Mouse (Mus musculus): ENCODE data around the gene Enox1.
A peak's percentile ranks its signal among the peaks of the same experiment; 100 is the strongest.
"Not testable (repeated sequence)": the region's sequence is repeated elsewhere in the genome, so short reads cannot be mapped to it uniquely, and the experiment has no call there.

The Enox1 gene

DNA sequence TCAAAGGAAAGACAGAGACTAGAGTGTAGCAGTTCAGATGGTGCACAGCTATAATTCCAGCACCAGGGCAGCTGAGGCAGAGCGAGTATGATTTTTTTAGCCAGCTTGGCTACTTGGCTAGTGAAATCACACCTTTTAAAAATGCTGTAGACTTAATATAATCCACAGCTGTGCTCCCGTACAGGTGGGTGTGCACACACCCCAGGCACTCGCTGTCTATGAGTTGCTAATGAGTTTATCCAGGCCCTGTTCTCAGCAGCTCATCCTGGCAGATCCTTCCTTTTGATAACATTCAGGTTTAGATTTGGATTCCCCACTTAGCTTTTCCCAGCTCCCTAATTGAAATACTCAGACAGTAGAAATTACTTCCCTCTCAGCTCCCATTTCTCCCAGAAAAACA lies 353.4 kb downstream of the Enox1 start:
- peak in 1 of 2 experiments; percentile 36 for DNase-seq (ENCODE audit: low spot score in 2 of 2)

DNA sequence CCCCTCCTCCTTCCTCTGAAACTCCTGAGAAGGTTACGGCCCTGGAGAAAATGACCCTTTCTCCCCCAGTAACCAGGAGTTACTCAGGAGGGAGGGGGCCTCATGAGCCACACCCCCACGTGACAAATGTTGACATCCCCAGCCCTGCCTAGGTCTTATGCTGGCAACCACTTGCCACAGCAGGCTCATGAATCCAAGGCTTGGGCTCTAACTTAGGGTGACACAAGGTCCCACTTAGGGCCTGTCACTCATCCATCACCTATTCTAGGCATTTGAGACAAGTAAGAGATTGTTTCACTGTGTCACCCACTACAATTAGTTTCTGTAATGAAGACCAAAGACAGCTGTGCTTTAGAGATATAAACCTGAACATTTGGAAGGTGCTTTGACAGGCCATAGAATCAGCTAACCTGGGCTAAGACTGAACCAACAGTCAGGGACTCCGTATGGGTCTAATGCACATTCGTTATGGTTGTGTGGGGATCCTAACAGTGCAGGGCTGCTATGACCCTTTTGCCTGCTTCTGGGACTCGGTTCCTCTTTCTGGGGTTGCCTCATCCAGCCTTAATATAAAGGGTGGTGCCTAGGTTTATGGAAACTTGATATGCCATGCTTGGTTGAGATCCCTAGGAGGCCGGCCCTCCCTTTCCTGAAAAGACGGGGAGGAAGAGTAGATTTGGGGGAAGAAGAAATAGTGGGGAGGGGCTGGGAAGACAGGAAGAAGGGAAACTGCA lies 354.7 kb downstream of the Enox1 start:
- no peak for DNase-seq (ENCODE audit: low spot score in 2 of 2)

DNA sequence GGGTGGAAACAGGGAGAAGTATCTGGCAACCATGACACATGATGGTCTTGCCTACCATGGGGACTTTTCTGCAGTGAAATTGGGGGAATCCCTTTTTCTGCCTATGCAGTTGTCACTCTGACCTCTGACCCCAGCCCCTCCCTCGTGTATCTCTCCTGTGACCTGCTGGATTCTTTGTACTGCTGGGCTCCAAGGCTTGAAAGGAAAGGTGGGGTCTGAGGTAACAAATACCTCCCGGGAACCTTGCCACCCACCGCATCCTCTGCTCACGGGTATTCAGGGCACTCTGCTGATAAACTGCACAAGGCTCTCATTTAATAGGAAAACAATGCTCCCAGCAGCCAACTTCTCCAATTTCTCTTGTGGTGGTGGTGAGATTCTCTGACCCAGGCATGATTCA lies 361.5 kb downstream of the Enox1 start:
- no peak for DNase-seq (ENCODE audit: low spot score in 2 of 2)

DNA sequence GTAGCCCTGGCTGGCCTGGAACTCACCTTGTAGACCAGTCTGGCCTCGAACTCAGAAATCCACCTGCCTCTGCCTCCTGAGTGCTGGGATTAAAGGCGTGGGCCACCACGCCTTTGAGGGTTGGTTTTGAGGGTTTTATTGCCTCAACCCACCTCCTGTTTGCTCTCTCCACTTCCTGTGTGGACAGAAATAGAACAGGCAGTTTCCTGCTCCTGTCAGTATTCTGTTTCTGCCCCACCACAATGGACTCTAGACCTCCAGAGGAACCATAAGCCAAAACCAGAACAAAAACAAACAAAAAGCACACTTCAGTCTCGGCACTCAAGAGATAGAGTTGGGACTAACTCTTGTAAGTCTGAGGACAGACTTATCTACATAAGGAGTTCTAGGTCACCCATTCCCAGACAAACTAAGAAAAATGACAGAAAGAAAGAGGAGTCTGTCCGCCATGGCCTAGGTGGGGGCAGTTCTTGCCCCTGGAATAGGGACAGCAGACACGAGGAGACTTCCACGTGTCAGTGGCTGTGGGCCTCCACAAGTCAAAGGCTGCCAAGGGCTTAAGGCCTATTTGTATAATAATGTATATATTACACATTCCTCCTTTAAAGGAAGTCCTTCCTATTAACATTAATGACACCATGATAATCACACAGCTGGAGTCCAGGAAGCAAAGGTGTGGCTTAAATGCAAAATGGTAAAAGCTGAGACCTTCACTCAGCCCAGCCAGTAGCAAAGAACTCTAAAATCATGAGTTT lies 362.6 kb downstream of the Enox1 start:
- DNase-seq (ENCODE audit: low spot score in 2 of 2): no peak

DNA sequence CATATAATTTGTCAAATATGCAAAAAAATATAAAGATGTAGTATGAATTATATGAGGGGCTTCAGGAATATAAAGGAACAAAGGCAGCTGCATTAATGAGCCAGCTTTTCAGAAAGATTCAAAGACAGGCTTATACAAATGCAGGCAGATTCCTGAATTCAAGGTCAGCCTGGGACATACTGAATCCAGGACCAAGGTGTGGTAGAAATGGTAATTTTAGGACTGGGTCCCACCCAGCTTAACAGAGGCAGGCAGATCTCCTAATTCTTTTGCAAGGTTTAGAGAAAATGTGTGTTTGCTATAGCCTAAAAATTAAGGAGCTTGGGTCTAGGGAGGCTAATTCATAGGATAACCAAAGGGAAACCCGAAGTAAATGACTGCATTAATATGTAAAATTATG lies 363.1 kb downstream of the Enox1 start:
- no peak for DNase-seq (ENCODE audit: low spot score in 2 of 2)

DNA sequence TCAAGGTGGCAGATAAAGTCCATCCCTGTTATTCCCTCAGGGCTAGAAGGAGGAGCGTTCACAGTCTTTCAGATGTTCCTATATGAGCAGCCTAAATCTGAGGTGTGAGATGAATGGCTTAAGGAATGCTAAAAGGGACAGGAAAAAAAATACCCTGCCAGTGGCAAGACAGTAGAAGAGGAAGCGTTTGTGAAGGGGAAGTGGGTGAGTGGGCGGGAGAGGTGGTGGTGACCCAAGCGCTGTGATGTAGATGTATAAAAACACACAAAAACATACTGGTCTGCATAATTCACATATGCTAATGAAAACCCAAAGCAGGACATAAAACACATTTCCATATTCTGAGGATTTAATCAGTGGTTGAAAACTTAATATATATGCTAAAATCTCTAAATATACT lies 367.7 kb downstream of the Enox1 start:
- DNase-seq (ENCODE audit: low spot score in 2 of 2): no peak

DNA sequence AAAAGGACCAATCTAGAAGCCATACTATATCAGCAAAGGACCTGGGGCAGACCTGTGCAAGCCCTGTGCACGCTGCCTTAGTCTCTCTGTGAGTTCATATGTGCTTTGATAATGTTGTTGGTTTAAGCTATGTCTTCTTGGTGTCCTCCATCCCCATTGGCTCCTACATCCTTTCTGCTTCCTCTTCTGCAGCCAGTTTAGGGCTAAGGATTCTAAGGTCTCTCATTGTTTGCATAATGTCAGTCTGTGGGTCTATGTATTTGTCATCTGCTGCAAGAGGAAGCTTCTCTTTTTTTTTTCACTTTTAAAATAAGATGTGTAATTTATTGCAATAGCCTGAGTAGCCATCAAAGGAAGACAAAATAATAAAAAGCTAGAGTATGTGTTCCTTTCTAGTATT lies 369.7 kb downstream of the Enox1 start:
- no peak for DNase-seq (ENCODE audit: low spot score in 2 of 2)

DNA sequence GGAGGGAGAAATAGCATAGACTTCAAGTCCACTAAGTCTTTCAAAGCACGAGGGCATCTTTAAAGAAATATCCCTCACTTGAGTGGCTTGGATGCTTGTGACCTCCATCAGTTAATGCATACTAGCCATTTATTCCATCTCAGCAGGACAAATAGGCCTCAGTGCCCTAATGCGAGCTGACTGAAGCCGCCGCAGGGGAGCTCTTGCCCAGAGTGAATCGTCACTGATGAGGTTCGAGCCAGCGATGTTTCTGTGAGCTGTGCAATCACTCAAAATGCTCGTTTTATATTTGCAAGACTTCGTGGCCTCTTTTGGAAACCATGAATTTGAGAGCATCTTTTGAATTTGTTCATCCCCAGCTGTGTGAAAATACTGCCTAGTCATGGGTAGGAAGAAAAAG lies 372.6 kb downstream of the Enox1 start:
- DNase-seq (ENCODE audit: low spot score in 2 of 2): no peak

DNA sequence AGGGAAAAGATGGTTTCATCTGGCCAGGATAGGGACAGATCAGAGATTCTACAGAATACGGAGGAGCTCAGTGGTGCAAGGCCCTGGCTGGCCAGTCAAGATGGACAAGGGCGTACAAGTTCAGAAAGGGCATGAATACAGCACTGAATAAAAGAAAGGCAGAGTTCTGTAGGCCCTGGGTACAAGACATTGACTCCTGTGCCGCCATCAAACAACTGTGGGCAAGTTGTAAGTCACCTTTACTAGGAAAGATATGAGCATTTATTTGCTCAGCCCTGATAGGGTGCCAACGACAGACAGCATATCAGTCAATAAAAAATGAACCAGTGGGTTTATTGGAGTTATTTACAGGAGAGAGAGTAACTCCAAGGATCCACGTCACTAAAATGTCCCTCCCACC lies 373.1 kb downstream of the Enox1 start:
- DNase-seq (ENCODE audit: low spot score in 2 of 2): no peak

DNA sequence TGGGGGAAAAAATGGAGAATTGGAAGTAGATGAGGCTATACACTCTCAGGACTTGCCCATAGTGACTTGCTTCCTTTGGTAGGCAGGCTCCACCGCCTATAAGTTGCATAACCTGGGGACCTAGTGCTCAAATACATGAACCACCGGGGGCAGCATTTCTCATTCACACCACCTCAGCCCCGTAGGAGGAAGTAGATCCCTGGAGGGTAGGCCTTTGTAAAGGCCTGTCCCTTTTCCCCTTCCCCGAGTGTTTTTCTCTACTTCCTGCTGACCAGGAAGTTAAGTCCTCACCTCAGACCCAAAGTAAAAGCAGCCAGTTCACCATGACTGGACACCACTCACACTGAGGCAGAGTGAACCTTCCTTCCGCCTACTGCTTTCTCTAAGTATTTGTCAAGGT lies 377.1 kb downstream of the Enox1 start:
- DNase-seq (ENCODE audit: low spot score in 2 of 2): no peak

DNA sequence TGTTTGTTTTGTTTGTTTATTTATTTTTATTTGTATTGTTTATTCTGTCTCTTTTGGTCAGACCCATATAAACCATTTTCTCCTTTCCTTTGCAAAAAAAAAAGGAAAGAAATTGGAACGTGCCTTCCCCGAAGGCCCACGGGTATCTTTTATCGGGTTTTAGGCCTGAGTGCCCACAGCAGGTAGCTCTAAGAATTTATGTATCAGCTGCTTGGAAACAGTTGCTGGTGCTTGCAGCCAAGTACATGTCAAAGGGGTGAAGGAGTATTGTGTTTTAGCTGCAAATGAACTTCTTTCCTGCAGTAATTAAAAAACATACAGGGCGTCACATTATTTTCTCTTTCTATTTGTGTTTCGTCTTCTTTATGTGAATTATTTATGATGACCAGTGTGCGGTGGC lies 377.6 kb downstream of the Enox1 start:
- DNase-seq (ENCODE audit: low spot score in 2 of 2): no peak

DNA sequence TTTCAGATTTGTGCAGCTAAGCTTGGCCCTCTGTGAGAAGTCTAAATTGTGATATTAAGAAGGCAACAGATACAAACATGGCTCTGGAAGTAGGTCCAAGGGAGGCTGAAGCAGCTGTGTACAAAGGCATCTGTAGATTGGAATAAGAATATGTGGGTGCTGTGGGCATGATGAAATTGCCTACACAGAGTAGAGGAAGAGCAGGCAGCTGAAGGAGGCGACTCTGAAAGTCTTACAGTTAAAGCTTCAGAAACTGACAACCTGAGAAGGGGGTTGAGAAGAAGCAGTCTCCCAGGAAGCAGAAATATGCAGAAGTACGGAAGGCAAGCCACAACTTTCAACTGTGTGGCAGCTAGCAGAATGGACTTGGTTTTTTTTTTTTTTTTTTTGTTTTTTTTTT lies 380.0 kb downstream of the Enox1 start:
- DNase-seq (ENCODE audit: low spot score in 2 of 2): no peak

DNA sequence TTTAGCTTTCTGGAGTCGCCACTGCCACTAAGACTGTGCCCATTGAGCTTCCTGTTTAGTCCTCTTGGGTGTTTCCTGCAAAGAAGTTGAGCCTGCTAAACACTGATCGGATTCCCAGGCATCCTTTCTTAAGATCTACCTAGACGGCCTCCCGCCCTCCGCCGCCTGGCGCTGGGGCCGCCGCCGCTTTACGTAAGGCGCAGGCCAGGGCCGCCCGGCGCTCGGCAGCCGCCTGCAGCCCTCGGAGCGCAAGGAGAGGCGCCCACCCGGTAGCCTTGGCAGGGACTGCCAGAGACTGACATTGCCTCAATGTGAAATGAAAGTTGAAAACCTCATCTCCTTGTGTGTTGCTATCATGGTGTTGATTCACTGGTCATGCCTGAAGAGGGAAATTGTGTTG lies 383.0 kb downstream of the Enox1 start:
- not testable (repeated sequence) for DNase-seq (ENCODE audit: low spot score in 2 of 2)

DNA sequence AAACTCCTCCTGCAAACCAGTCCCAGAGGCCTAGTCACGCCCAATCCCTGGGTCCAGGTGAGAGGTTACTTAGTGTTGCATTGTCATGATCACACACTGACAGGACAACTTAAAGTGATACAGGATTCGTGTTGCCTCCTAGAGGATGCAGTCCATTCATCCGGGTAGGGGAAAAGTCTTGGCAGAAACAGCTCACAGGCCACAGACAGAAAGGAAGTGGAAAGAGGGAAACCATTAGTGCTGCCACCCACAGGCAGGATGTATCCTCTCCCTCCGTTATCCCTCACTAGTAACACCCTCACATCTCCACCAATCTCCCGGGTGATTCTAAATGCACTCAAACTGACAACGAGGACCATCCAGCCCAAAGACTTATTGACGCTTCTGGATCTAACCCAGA lies 385.4 kb downstream of the Enox1 start:
- DNase-seq (ENCODE audit: low spot score in 2 of 2): no peak

DNA sequence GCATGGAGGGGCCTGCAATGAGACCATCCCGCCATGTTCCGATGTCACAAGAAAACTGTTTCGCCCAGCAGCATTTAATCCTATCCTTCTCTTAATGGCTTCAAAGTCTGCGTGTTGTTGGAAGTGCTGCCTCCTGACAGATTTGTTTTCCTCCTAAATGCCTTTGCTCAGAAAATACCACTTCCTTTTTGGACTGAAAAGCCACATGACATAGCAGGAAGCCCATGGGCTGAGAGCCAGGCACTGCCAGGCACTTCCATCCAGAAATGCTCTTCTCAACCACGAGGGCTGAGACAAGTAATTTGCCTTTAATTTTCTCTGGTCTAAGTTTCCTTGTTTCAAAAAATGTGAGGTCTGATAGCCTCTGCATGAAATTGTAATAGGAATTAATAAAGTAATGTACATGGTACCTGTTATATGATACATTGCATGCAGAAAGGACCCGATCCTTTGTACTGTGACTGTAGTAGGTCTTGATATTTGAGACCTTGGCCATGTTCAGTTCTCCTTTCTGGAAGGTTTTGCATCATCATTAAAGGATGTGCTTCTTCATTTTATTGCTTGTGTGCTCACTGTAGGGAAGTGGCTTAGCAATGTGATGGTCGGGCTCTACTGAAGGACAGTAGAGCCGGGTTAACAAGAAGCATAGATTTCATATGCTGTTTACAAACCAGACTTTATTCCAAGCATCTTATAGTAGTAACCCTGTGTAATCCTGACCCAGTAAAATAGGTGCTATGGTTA lies 390.1 kb downstream of the Enox1 start:
- no peak for DNase-seq (ENCODE audit: low spot score in 2 of 2)

DNA sequence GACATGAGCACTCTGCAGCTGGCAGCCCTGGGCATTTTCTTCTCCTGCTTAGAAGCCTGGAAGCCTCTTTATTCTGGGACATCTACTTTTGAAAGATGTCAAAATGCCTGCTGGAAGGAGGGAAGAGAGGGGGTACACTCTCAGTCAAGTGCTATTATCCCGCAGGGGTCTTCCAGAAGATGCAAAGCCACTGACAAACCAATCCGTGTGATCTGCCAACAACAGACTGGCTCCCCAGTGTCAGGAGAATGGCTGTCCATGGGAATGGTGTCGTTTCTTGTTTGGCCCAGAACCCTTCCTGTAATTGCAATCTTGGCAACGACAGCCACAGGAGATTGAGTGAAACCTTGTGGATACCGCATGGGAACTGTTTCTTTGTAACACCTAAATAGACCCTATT lies 390.8 kb downstream of the Enox1 start:
- DNase-seq (ENCODE audit: low spot score in 2 of 2): no peak

DNA sequence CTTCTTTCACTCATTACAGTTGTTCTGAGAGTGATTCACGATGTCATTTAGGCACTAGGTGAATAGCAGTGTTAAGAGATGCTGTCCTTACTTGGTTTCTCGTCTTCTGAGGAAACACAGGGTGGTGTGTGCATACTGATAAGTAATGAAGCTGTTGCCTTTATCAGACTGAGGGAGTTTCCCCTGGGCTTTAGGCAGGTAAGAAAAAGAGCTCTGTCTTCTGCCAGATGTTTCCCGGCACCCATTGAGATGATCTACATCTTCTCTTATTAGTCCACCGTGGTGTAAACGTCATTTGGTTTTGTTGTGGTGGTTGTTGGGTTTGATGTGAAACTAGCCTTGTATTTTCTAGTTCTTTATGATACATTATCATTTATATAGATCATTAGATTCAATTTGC lies 392.4 kb downstream of the Enox1 start:
- no peak for DNase-seq (ENCODE audit: low spot score in 2 of 2)

DNA sequence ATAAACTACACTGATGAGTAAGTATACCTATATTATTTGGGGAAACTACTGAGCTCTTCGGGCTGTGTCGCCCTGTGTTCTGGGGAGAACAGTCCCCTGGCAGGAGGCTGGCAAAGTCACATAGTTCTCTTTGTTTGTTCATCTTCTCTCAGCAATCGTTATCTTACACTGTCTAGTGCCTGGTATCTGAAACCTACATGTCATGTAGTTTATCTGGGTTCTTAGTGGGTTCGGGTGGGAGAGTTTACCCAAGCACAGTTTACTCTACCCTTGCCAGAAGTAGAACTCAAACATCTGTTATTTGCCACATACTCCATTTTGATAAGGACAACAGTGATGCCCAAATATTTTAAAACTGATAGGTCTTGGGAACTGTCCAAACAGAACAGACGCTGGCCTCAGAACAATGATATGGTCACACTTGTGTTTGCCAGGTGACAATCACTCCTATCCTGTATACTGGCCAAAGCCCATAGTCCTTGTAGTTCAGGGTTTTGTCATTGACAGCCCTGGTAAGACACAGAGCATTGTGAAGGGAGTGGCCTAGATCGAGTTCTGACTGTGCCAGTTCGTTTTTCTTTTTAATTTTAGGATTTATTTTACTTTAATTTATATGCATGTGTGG lies 401.0 kb downstream of the Enox1 start:
- no peak for DNase-seq (ENCODE audit: low spot score in 2 of 2)

DNA sequence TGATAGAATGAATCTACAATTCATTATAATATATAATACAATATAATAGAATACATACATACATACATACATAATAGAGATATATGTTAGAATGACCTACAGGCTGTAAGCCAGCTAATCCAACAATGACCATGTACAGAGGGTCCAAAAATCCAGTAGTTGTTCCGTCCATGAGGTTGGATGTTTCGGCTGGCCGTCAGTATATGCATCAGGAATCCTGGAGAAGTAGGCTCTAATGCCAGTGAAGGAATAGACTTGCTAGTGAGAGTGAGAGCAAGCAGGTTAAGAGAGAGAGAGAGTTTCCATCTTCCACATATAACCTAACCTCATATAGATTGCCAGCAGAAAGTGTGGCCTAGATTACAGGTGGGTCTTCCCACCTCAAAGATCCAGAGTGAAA lies 402.3 kb downstream of the Enox1 start:
- DNase-seq (ENCODE audit: low spot score in 2 of 2): no peak

DNA sequence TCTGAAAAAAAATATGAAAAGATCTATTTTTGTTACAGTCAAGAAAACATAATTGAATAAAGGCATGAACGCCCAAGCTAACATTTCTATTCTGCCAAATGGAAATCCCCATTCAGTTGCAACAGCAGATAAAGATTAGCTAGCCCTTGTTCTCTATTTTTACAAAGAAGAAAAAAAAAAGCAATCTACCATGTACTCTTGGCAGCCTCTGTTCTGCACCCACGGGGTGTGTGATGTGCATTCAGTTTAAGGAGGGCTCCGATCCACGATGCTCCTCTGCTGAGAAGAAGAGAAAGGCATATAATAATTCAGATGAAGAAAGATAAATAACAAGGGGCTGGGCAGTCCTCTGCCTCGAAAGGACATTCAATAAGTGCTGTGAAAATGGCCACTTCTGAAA lies 403.2 kb downstream of the Enox1 start:
- DNase-seq (ENCODE audit: low spot score in 2 of 2): no peak

DNA sequence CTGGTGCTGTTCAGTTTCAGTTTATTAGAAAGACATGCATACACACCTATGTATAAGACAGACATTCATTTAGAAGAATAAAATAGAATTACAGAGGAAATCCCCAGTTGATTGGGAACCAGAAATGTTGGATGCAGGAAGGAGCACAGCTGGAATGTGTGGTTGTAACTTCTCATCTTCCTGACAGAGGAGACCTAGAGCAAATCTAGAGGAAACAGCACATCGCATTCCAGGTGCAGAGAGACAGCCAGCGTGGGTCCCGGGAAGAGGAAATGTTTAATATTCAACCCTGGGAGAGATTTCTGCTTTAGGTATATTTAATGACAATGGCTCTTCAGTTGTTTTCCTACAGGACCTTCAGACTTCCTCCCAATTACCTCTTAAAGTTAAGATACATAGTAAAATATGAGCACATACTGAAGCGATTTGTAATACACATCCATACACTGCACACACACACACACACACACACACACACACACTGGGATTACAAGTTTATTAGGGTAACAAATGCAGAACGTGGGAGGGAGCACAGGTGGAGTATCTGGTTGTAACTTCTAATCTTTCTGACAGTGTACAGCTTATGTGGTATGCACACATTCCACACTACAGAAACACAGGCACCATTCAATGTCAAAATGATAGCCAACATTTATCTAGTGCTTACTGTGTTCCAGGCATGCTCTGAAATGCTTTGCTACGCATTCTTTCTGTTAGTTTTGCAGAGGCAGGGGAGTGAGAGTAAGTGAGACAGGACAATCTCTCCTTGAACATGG lies 405.4 kb downstream of the Enox1 start:
- DNase-seq (ENCODE audit: low spot score in 2 of 2): no peak

DNA sequence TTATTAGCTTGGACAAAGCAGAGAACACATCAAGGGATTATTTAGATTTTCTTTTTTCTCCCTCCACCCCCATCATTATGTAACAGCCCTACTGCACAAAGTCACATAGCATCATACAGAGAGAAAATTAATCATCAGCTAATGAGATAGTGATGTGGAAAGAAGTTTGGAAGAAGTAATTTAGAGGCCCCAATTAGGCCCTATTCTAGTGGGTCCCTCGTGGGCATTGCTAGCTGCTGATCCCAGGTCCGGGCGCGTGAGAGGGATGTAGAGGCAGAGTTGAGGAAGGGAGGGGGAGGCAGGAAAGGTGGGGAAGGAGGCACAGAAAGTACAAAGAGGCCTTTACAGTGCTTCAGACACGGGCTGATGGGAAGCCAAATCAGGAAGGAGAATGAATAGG lies 407.4 kb downstream of the Enox1 start:
- DNase-seq (ENCODE audit: low spot score in 2 of 2): no peak

Data from frontal cortex, postnatal 36 days (tissue).